Mouse (Mus musculus) CD4-positive, CD25-positive, alpha-beta regulatory T cell, adult 2 months (primary cell): Measurements from ENCODE around the gene Npm1.

ENCODE experiments used
- DNase-seq: peaks from one replicate; pipeline ENCODE4 v3.0.0-alpha.2; 2012; ENCODE audit warnings: low read depth, low spot score

The Npm1 gene

GRCm38 (mm10) chr11:33180701-33181116 is 17.7 kb upstream of the Npm1 start:
- DNase-seq = no peak

- DNase-seq = no peak
These were observed 16.8 kb upstream of the Npm1 start for GRCm38 (mm10) chr11:33179802-33180201.

GRCm38 (mm10) chr11:33176525-33177245 is 13.7 kb upstream of the Npm1 start:
- peak; percentile 54 for DNase-seq

GRCm38 (mm10) chr11:33175768-33176167 is 12.8 kb upstream of the Npm1 start:
- DNase-seq = no peak

GRCm38 (mm10) chr11:33170489-33170888 is 7.5 kb upstream of the Npm1 start:
- DNase-seq = peak; percentile 76

- DNase-seq = peak; percentile 83
These were observed 602 bp downstream of the Npm1 start for GRCm38 (mm10) chr11:33162211-33162997.

GRCm38 (mm10) chr11:33159741-33160140 is 3.3 kb downstream of the Npm1 start:
- DNase-seq = no peak

GRCm38 (mm10) chr11:33157453-33158196 is 5.4 kb downstream of the Npm1 start:
- no peak for DNase-seq

GRCm38 (mm10) chr11:33156436-33157015 is 6.5 kb downstream of the Npm1 start:
- no peak for DNase-seq

- no peak for DNase-seq
These were observed 8.5 kb downstream of the Npm1 start for GRCm38 (mm10) chr11:33154459-33154858.

- no peak for DNase-seq
These were observed 10.0 kb downstream of the Npm1 start for GRCm38 (mm10) chr11:33152997-33153396.

- no peak for DNase-seq
These were observed 11.2 kb downstream of the Npm1 start for GRCm38 (mm10) chr11:33151780-33152145.

- DNase-seq = no peak
These were observed 11.8 kb downstream of the Npm1 start for GRCm38 (mm10) chr11:33151128-33151779.

- no peak for DNase-seq
These were observed 12.6 kb downstream of the Npm1 start for GRCm38 (mm10) chr11:33150364-33150763.

GRCm38 (mm10) chr11:33149453-33149852 is 13.6 kb downstream of the Npm1 start:
- no peak for DNase-seq

- no peak for DNase-seq
These were observed 13.9 kb downstream of the Npm1 start for GRCm38 (mm10) chr11:33149088-33149436.

GRCm38 (mm10) chr11:33148338-33149087 is 14.5 kb downstream of the Npm1 start:
- peak; percentile 83 for DNase-seq

- peak; percentile 64 for DNase-seq
These were observed 15.3 kb downstream of the Npm1 start for GRCm38 (mm10) chr11:33147572-33148337.

GRCm38 (mm10) chr11:33147171-33147571 is 15.8 kb downstream of the Npm1 start, which contains the start of gene Fgf18:
Fgf18 (minus strand) TSS chr11:33147400.
- peak; percentile 60 for DNase-seq

- peak; percentile 35 for DNase-seq
These were observed 16.3 kb downstream of the Npm1 start for GRCm38 (mm10) chr11:33146651-33147131.
